Mouse (Mus musculus): Measurements from ENCODE around the gene Dnpep. TPM values are rescaled to one million over a fixed set of nuclear protein-coding genes. Genes with fewer than 3 reads are reported as not detected.

The Dnpep gene
- polyA plus RNA-seq, 1 experiment from 2014 or later = 146 TPM

- Histone ChIP-seq H3K4me2 (ENCODE audit: low read length) (no peak overlapping the region), H3K4me1 (replicated peaks; ENCODE audit: control insufficient read depth, insufficient read depth, low read length) (peaks cover 10% of the 10 kb centered on the region), H3K27ac (ENCODE audit: low read length) (no peak overlapping the region), H3K9ac (replicated peaks; ENCODE audit: low read depth, low read length) (no peak overlapping the region), H3K27me3 (replicated peaks; ENCODE audit: control insufficient read depth, insufficient read depth, low read length) (peaks cover 31% of the 10 kb centered on the region), H3K9me3 (ENCODE audit: control insufficient read depth, low read length) (no peaks in the 10 kb centered on the region), H3K4me3 (replicated peaks; ENCODE audit: low read length) (no peak overlapping the region), H3K36me3 (ENCODE audit: control insufficient read depth, insufficient read depth) (no peaks in the 10 kb centered on the region)
- WGBS = 63% methylated on average over 7 of the region's 7 CpGs
- ATAC-seq = no peak
Measured at GRCm38 (mm10) chr1:75357261-75357660, 39.5 kb upstream of the Dnpep start.

- WGBS = 41% methylated on average over 5 of the region's 5 CpGs
Measured at GRCm38 (mm10) chr1:75349275-75349674, 31.5 kb upstream of the Dnpep start.

GRCm38 (mm10) chr1:75347279-75347678, 29.5 kb upstream of the Dnpep start:
- H3K36me3 ChIP-seq (ENCODE audit: control insufficient read depth, insufficient read depth) = no peaks in the 10 kb centered on the region
- no peak overlapping the region for H3K9ac ChIP-seq (replicated peaks; ENCODE audit: low read depth, low read length)
- WGBS = 89% methylated on average over 5 of the region's 5 CpGs
- H3K9me3 ChIP-seq (ENCODE audit: control insufficient read depth, low read length) = no peaks in the 10 kb centered on the region
- peaks cover 4% of the 10 kb centered on the region; the same call in 1 of the 2 replicates for H3K4me1 ChIP-seq (replicated peaks; ENCODE audit: control insufficient read depth, insufficient read depth, low read length)
- H3K27ac ChIP-seq (ENCODE audit: low read length) = no peak overlapping the region
- no peak overlapping the region for H3K4me3 ChIP-seq (replicated peaks; ENCODE audit: low read length)
- no peaks in the 10 kb centered on the region for H3K27me3 ChIP-seq (replicated peaks; ENCODE audit: control insufficient read depth, insufficient read depth, low read length)
- no peak overlapping the region for H3K4me2 ChIP-seq (ENCODE audit: low read length)
- ATAC-seq = no peak

More at GRCm38 (mm10) chr1:75349275-75349674, 31.5 kb upstream of the Dnpep start:
- Histone ChIP-seq H3K36me3 (ENCODE audit: control insufficient read depth, insufficient read depth) (no peaks in the 10 kb centered on the region), H3K9ac (replicated peaks; ENCODE audit: low read depth, low read length) (no peak overlapping the region), H3K27ac (ENCODE audit: low read length) (no peak overlapping the region), H3K4me3 (replicated peaks; ENCODE audit: low read length) (no peak overlapping the region), H3K4me1 (replicated peaks; ENCODE audit: control insufficient read depth, insufficient read depth, low read length) (peaks cover 4% of the 10 kb centered on the region; the same call in 1 of the 2 replicates), H3K27me3 (replicated peaks; ENCODE audit: control insufficient read depth, insufficient read depth, low read length) (no peaks in the 10 kb centered on the region), H3K9me3 (ENCODE audit: control insufficient read depth, low read length) (no peaks in the 10 kb centered on the region), H3K4me2 (ENCODE audit: low read length) (no peak overlapping the region)
- ATAC-seq = no peak

GRCm38 (mm10) chr1:75345036-75345935, 27.5 kb upstream of the Dnpep start:
- Histone ChIP-seq H3K4me3 (replicated peaks; ENCODE audit: low read length) (no peak overlapping the region), H3K27ac (ENCODE audit: low read length) (no peak overlapping the region), H3K4me1 (replicated peaks; ENCODE audit: control insufficient read depth, insufficient read depth, low read length) (peaks cover 4% of the 10 kb centered on the region; the same call in 1 of the 2 replicates), H3K9me3 (ENCODE audit: control insufficient read depth, low read length) (no peaks in the 10 kb centered on the region), H3K9ac (replicated peaks; ENCODE audit: low read depth, low read length) (no peak overlapping the region), H3K36me3 (ENCODE audit: control insufficient read depth, insufficient read depth) (no peaks in the 10 kb centered on the region), H3K27me3 (replicated peaks; ENCODE audit: control insufficient read depth, insufficient read depth, low read length) (no peaks in the 10 kb centered on the region), H3K4me2 (ENCODE audit: low read length) (no peak overlapping the region)
- 31% methylated on average over 20 of the region's 20 CpGs for WGBS
- ATAC-seq = no peak

GRCm38 (mm10) chr1:75344291-75345035, 26.7 kb upstream of the Dnpep start:
- ATAC-seq = peak; percentile 14; the same call in 1 of the 2 replicates
- H3K9me3 ChIP-seq (ENCODE audit: control insufficient read depth, low read length) = no peaks in the 10 kb centered on the region
- no peaks in the 10 kb centered on the region for H3K36me3 ChIP-seq (ENCODE audit: control insufficient read depth, insufficient read depth)
- H3K27me3 ChIP-seq (replicated peaks; ENCODE audit: control insufficient read depth, insufficient read depth, low read length) = no peaks in the 10 kb centered on the region
- no peak overlapping the region for H3K27ac ChIP-seq (ENCODE audit: low read length)
- H3K4me1 ChIP-seq (replicated peaks; ENCODE audit: control insufficient read depth, insufficient read depth, low read length) = peaks cover 4% of the 10 kb centered on the region; the same call in 1 of the 2 replicates
- no peak overlapping the region for H3K4me3 ChIP-seq (replicated peaks; ENCODE audit: low read length)
- WGBS = 11% methylated on average over 15 of the region's 15 CpGs
- H3K4me2 ChIP-seq (ENCODE audit: low read length) = no peak overlapping the region
- no peak overlapping the region for H3K9ac ChIP-seq (replicated peaks; ENCODE audit: low read depth, low read length)

GRCm38 (mm10) chr1:75342874-75343416, 25.2 kb upstream of the Dnpep start:
- H3K27ac ChIP-seq (ENCODE audit: low read length) = no peak overlapping the region
- ATAC-seq = peak; percentile 76
- H3K27me3 ChIP-seq (replicated peaks; ENCODE audit: control insufficient read depth, insufficient read depth, low read length) = no peaks in the 10 kb centered on the region
- peaks cover 6% of the 10 kb centered on the region; the same call in 1 of the 2 replicates for H3K4me1 ChIP-seq (replicated peaks; ENCODE audit: control insufficient read depth, insufficient read depth, low read length)
- no peak overlapping the region for H3K9ac ChIP-seq (replicated peaks; ENCODE audit: low read depth, low read length)
- no peak overlapping the region for H3K4me3 ChIP-seq (replicated peaks; ENCODE audit: low read length)
- H3K9me3 ChIP-seq (ENCODE audit: control insufficient read depth, low read length) = no peaks in the 10 kb centered on the region
- H3K36me3 ChIP-seq (ENCODE audit: control insufficient read depth, insufficient read depth) = no peaks in the 10 kb centered on the region
- H3K4me2 ChIP-seq (ENCODE audit: low read length) = no peak overlapping the region
- 0% methylated on average over 8 of the region's 8 CpGs for WGBS

- H3K9ac ChIP-seq (replicated peaks; ENCODE audit: low read depth, low read length) = no peak overlapping the region
- no peak overlapping the region for H3K4me2 ChIP-seq (ENCODE audit: low read length)
Measured at GRCm38 (mm10) chr1:75340519-75340918, 22.7 kb upstream of the Dnpep start.

GRCm38 (mm10) chr1:75339337-75339736, 21.5 kb upstream of the Dnpep start:
- ATAC-seq = no peak
- Histone ChIP-seq H3K4me3 (replicated peaks; ENCODE audit: low read length) (no peak overlapping the region), H3K9me3 (ENCODE audit: control insufficient read depth, low read length) (no peaks in the 10 kb centered on the region), H3K4me1 (replicated peaks; ENCODE audit: control insufficient read depth, insufficient read depth, low read length) (peaks cover 2% of the 10 kb centered on the region; the same call in 1 of the 2 replicates), H3K36me3 (ENCODE audit: control insufficient read depth, insufficient read depth) (no peaks in the 10 kb centered on the region), H3K27ac (ENCODE audit: low read length) (no peak overlapping the region), H3K27me3 (replicated peaks; ENCODE audit: control insufficient read depth, insufficient read depth, low read length) (no peaks in the 10 kb centered on the region), H3K9ac (replicated peaks; ENCODE audit: low read depth, low read length) (no peak overlapping the region), H3K4me2 (ENCODE audit: low read length) (no peak overlapping the region)
- WGBS = 41% methylated on average over 9 of the region's 9 CpGs

More at GRCm38 (mm10) chr1:75340519-75340918, 22.7 kb upstream of the Dnpep start:
- WGBS = 61% methylated on average over 2 of the region's 2 CpGs
- Histone ChIP-seq H3K27ac (ENCODE audit: low read length) (no peak overlapping the region), H3K4me1 (replicated peaks; ENCODE audit: control insufficient read depth, insufficient read depth, low read length) (peaks cover 6% of the 10 kb centered on the region; the same call in 1 of the 2 replicates), H3K9me3 (ENCODE audit: control insufficient read depth, low read length) (no peaks in the 10 kb centered on the region), H3K36me3 (ENCODE audit: control insufficient read depth, insufficient read depth) (no peaks in the 10 kb centered on the region), H3K4me3 (replicated peaks; ENCODE audit: low read length) (no peak overlapping the region), H3K27me3 (replicated peaks; ENCODE audit: control insufficient read depth, insufficient read depth, low read length) (no peaks in the 10 kb centered on the region)
- no peak for ATAC-seq
